ENCODE assay signal across 9 mouse cellular contexts in genomic region chr1:39477064-39477463, GRCm38 (mm10). TPM values are rescaled to one million over a fixed set of nuclear protein-coding genes. Genes with fewer than 3 reads are reported as not detected.
DNase-seq lines count a peak whose midpoint lies in the region; ATAC-seq and TF ChIP-seq lines count a peak whose summit lies in the region.
"Had no signal": no experiment of that assay in that cellular context is flagged by ENCODE, and none has a peak within 500 bp of the region (broad histone marks: within the 10 kb centered on the region; RNA-seq: fewer than 3 reads in every experiment).

No protein-coding gene starts in this region.

- H3K4me3 ChIP-seq in heart, embryonic 11.5 days (ENCODE audit: low read depth, low read length), result peak overlapping the region; percentile 82
- peak overlapping the region; percentile 92 for H3K4me3 ChIP-seq in testis, adult 2 months (ENCODE audit: control insufficient read depth, low read depth, low read length)
- H3K4me3 ChIP-seq in liver, embryonic 14.5 days (ENCODE audit: insufficient read depth in 1 of 2, low read depth in 2 of 2, low read length in 2 of 2), result peak overlapping the region; percentile 73 to 89; a peak in 2 of 4 replicates
- H3K4me3 ChIP-seq in stomach, postnatal 0 days (ENCODE audit: low read depth, low read length), result peak overlapping the region; percentile 79; the same call in 1 of the 2 replicates

- 0 out of 2 replicates have a peak overlapping the region, but pooled peaks have one; percentile 84 for H3K9ac ChIP-seq in heart, embryonic 11.5 days (ENCODE audit: low read depth, low read length)
- H3K9ac ChIP-seq in liver, embryonic 14.5 days (replicated peaks), result no peak overlapping the region
- H3K9ac ChIP-seq in stomach, postnatal 0 days (ENCODE audit: low read length), result peak overlapping the region; percentile 13; the same call in 1 of the 2 replicates

- TF ChIP-seq POLR2A in testis, adult 2 months (IDR thresholded peaks at IDR 0.05; ENCODE audit: control insufficient read depth, low read depth, low read length), result no peak

- 79% methylated on average over 5 of the region's 5 CpGs for WGBS in heart, embryonic 11.5 days (ENCODE audit: insufficient replicate concordance)
- 58% methylated on average over 5 of the region's 5 CpGs for WGBS in liver, embryonic 14.5 days (ENCODE audit: insufficient replicate concordance)
- WGBS in stomach, postnatal 0 days, result 65% methylated on average over 5 of the region's 5 CpGs

- DNase-seq in heart, postnatal 4 days, result no peak
- DNase-seq in testis, postnatal 10 days (ENCODE audit: low spot score), result no peak
- no peak for DNase-seq in liver, embryonic 14.5 days (ENCODE audit: low read depth in 3 of 3, low spot score in 3 of 3)
- no peak for DNase-seq in stomach, postnatal 0 days (ENCODE audit: low spot score)
- DNase-seq in testis, postnatal 14 days (ENCODE audit: low spot score), result no peak
- no peak for DNase-seq in left cerebral cortex, adult 8-10 months (ENCODE audit: low spot score in 2 of 2)
- DNase-seq: right cerebral cortex, postnatal 25 days had no signal

- no peak for ATAC-seq in heart, embryonic 11.5 days (replicated peaks; ENCODE audit: insufficient number of reproducible peaks, low FRiP score, low TSS enrichment)
- no peak for ATAC-seq in liver, embryonic 14.5 days (ENCODE audit: insufficient read depth)
- no peak for ATAC-seq in stomach, postnatal 0 days (ENCODE audit: low FRiP score, low TSS enrichment)

- H3K27ac ChIP-seq in heart, embryonic 11.5 days (ENCODE audit: low read depth, low read length), result no peak overlapping the region
- H3K27ac ChIP-seq in testis, adult 2 months (ENCODE audit: control insufficient read depth, insufficient read depth, low read depth, low read length), result no peak overlapping the region
- no peak overlapping the region for H3K27ac ChIP-seq in liver, embryonic 14.5 days
- no peak overlapping the region for H3K27ac ChIP-seq in stomach, postnatal 0 days (replicated peaks)

- 0 out of 2 replicates have a peak, but pooled peaks cover 5% of the 10 kb centered on the region for H3K27me3 ChIP-seq in heart, embryonic 11.5 days (ENCODE audit: control insufficient read depth, insufficient read depth, low read length)
- H3K27me3 ChIP-seq in testis, adult 2 months (ENCODE audit: control insufficient read depth, insufficient read depth, low read length), result no peaks in the 10 kb centered on the region; the same call in 1 of the 2 replicates
- no peaks in the 10 kb centered on the region for H3K27me3 ChIP-seq in liver, embryonic 14.5 days (ENCODE audit: control insufficient read depth, insufficient read depth, low read length)
- no peaks in the 10 kb centered on the region for H3K27me3 ChIP-seq in stomach, postnatal 0 days (ENCODE audit: control insufficient read depth, insufficient read depth, low read length)

- TF ChIP-seq CTCF in testis, adult 2 months (IDR thresholded peaks at IDR 0.05; ENCODE audit: control insufficient read depth, insufficient read depth, insufficient replicate concordance, low read depth, low read length), result no peak
- TF ChIP-seq CTCF in liver, embryonic 14.5 days (IDR thresholded peaks at IDR 0.05; ENCODE audit: low read depth), result no peak
- no peak for TF ChIP-seq CTCF in stomach, postnatal 0 days (IDR thresholded peaks at IDR 0.05; ENCODE audit: low read depth)

- no peaks in the 10 kb centered on the region for H3K9me3 ChIP-seq in heart, embryonic 11.5 days (replicated peaks; ENCODE audit: control insufficient read depth, low read length)
- H3K9me3 ChIP-seq in liver, embryonic 14.5 days (ENCODE audit: control insufficient read depth, low read length), result no peaks in the 10 kb centered on the region
- H3K9me3 ChIP-seq in stomach, postnatal 0 days (ENCODE audit: control insufficient read depth, low read length), result no peaks in the 10 kb centered on the region

- H3K36me3 ChIP-seq in heart, embryonic 11.5 days (ENCODE audit: control insufficient read depth, insufficient read depth, low read length), result no peaks in the 10 kb centered on the region
- no peaks in the 10 kb centered on the region for H3K36me3 ChIP-seq in testis, adult 2 months (ENCODE audit: control insufficient read depth, insufficient read depth, low read length)
- no peaks in the 10 kb centered on the region for H3K36me3 ChIP-seq in liver, embryonic 14.5 days (replicated peaks; ENCODE audit: control insufficient read depth, insufficient read depth, low read depth)
- no peaks in the 10 kb centered on the region for H3K36me3 ChIP-seq in stomach, postnatal 0 days (ENCODE audit: control insufficient read depth, insufficient read depth, low read length)

- H3K4me1 ChIP-seq in heart, embryonic 11.5 days (ENCODE audit: control insufficient read depth, insufficient read depth, low read length), result peaks cover 13% of the 10 kb centered on the region; the same call in 1 of the 2 replicates
- H3K4me1 ChIP-seq in testis, adult 2 months (ENCODE audit: control insufficient read depth, insufficient read depth, low read length), result peaks cover 18% of the 10 kb centered on the region
- H3K4me1 ChIP-seq in liver, embryonic 14.5 days (replicated peaks; ENCODE audit: control insufficient read depth in 2 of 2, insufficient read depth in 2 of 2, low read length in 1 of 2), result peaks cover 20 to 31% of the 10 kb centered on the region in 2 experiments
- peaks cover 2% of the 10 kb centered on the region; the same call in 1 of the 2 replicates for H3K4me1 ChIP-seq in stomach, postnatal 0 days (replicated peaks; ENCODE audit: control insufficient read depth, insufficient read depth)

- no peak for TF ChIP-seq EP300 in liver, embryonic 14.5 days (IDR thresholded peaks at IDR 0.05; ENCODE audit: low read depth)
- TF ChIP-seq EP300 in stomach, postnatal 0 days (optimal IDR thresholded peaks at IDR 0.05), result no peak

- peak overlapping the region; percentile 100 for H3K4me2 ChIP-seq in heart, embryonic 11.5 days
- H3K4me2 ChIP-seq in liver, embryonic 14.5 days (ENCODE audit: low read depth), result peak overlapping the region; percentile 99
- H3K4me2 ChIP-seq in stomach, postnatal 0 days (replicated peaks; ENCODE audit: low read depth), result peak overlapping the region; percentile 90

RNA-seq across cellular contexts. Expression of gene Tbc1d8, which starts 1.5 kb away (rescaled TPM):
- 11.4 and 12.2 TPM in 2 replicates for polyA plus RNA-seq in heart, embryonic 11.5 days (2014; fragmentation: Nextera tagmentation; extraction: Ambion mirVana)
- total RNA-seq in heart, postnatal 4 days (2021), result 1 to 10 TPM; 8.1 to 8.9 TPM
- polyA plus RNA-seq in testis, adult 2 months (2012; rRNA removed), result 8.8 and 10.0 TPM in 2 replicates
- polyA plus RNA-seq in liver, embryonic 14.5 days (2012; rRNA removed), result 2.2 and 3.1 TPM in 2 replicates
- polyA plus RNA-seq in liver, embryonic 14.5 days (2014; fragmentation: Nextera tagmentation; extraction: Ambion mirVana), result 2.5 and 2.9 TPM in 2 replicates
- polyA plus RNA-seq in stomach, postnatal 0 days (2015; fragmentation: Nextera tagmentation; extraction: Ambion mirVana), result 5.3 and 7.3 TPM in 2 replicates
- total RNA-seq in left cerebral cortex, adult 8-10 months (2022), result 10 to 100 TPM; 28.5 to 32.2 (median 29.6) TPM

RNA-seq across cellular contexts. Expression of gene Cnot11, which starts 57.7 kb away (rescaled TPM):
- 20.0 and 20.4 TPM in 2 replicates for polyA plus RNA-seq in heart, embryonic 11.5 days (2014; fragmentation: Nextera tagmentation; extraction: Ambion mirVana)
- 10 to 100 TPM; 18.2 to 18.4 TPM for total RNA-seq in heart, postnatal 4 days (2021)
- 9.2 and 10.9 TPM in 2 replicates for polyA plus RNA-seq in testis, adult 2 months (2012; rRNA removed)
- 7.1 and 8.0 TPM in 2 replicates for polyA plus RNA-seq in liver, embryonic 14.5 days (2012; rRNA removed)
- 9.6 and 10.0 TPM in 2 replicates for polyA plus RNA-seq in liver, embryonic 14.5 days (2014; fragmentation: Nextera tagmentation; extraction: Ambion mirVana)
- polyA plus RNA-seq in stomach, postnatal 0 days (2015; fragmentation: Nextera tagmentation; extraction: Ambion mirVana), result 11.1 and 12.3 TPM in 2 replicates
- 10 to 100 TPM; 23.5 to 28.0 (median 25.1) TPM for total RNA-seq in left cerebral cortex, adult 8-10 months (2022)
